9 mouse cellular contexts compared by ENCODE assay signal in genomic region chr17:24243311-24243969, GRCm38 (mm10). TPM values are rescaled to one million over a fixed set of nuclear protein-coding genes. Genes with fewer than 3 reads are reported as not detected.
DNase-seq lines count a peak whose midpoint lies in the region; ATAC-seq and TF ChIP-seq lines count a peak whose summit lies in the region.
"Had no signal": no experiment of that assay in that cellular context is flagged by ENCODE, and none has a peak within 500 bp of the region (broad histone marks: within the 10 kb centered on the region; RNA-seq: fewer than 3 reads in every experiment).

No protein-coding gene starts in this region.

- WGBS in heart, embryonic 12.5 days = 84% methylated on average over 4 of the region's 4 CpGs
- WGBS in small intestine, adult 2 months = 87% methylated on average over 4 of the region's 4 CpGs

- no peaks in the 10 kb centered on the region for H3K4me1 ChIP-seq in heart, embryonic 12.5 days (replicated peaks)
- H3K4me1 ChIP-seq in testis, adult 2 months (ENCODE audit: control insufficient read depth, insufficient read depth, low read length) = no peaks in the 10 kb centered on the region
- H3K4me1 ChIP-seq in small intestine, adult 2 months (ENCODE audit: control insufficient read depth, insufficient read depth, insufficient read length, low read length) = no peaks in the 10 kb centered on the region

- H3K36me3 ChIP-seq in heart, embryonic 12.5 days = peaks cover 88% of the 10 kb centered on the region
- no peaks in the 10 kb centered on the region for H3K36me3 ChIP-seq in testis, adult 2 months (ENCODE audit: control insufficient read depth, insufficient read depth, low read length)
- H3K36me3 ChIP-seq in small intestine, adult 2 months (ENCODE audit: control insufficient read depth, insufficient read depth, low read length) = peaks cover 39% of the 10 kb centered on the region

- no peak for TF ChIP-seq POLR2A in testis, adult 2 months (IDR thresholded peaks at IDR 0.05; ENCODE audit: control insufficient read depth, low read depth, low read length)
- no peak for TF ChIP-seq POLR2A in small intestine, adult 2 months (IDR thresholded peaks at IDR 0.05; ENCODE audit: low read depth, low read length)

- H3K9me3 ChIP-seq in heart, embryonic 12.5 days (replicated peaks) = peaks cover 9% of the 10 kb centered on the region; the same call in 1 of the 2 replicates

- no peaks in the 10 kb centered on the region for H3K27me3 ChIP-seq in heart, embryonic 12.5 days (replicated peaks)
- H3K27me3 ChIP-seq in testis, adult 2 months (ENCODE audit: control insufficient read depth, insufficient read depth, low read length) = no peaks in the 10 kb centered on the region
- no peaks in the 10 kb centered on the region for H3K27me3 ChIP-seq in small intestine, adult 2 months (ENCODE audit: control insufficient read depth, insufficient read depth, low read length)

- no peak overlapping the region for H3K4me2 ChIP-seq in heart, embryonic 12.5 days

- H3K4me3 ChIP-seq in heart, embryonic 12.5 days = no peak overlapping the region
- no peak overlapping the region for H3K4me3 ChIP-seq in testis, adult 2 months (ENCODE audit: control insufficient read depth, low read depth, low read length)
- no peak overlapping the region for H3K4me3 ChIP-seq in small intestine, adult 2 months (ENCODE audit: low read depth, low read length)

- peak; percentile 56; the same call in 1 of the 2 replicates for TF ChIP-seq CTCF in testis, adult 2 months (IDR thresholded peaks at IDR 0.05; ENCODE audit: control insufficient read depth, insufficient read depth, insufficient replicate concordance, low read depth, low read length)
- peak; percentile 50; the same call in 1 of the 2 replicates for TF ChIP-seq CTCF in small intestine, adult 2 months (IDR thresholded peaks at IDR 0.05; ENCODE audit: extremely low read depth, insufficient read length, insufficient replicate concordance, low read depth, low read length)

- no peak overlapping the region for H3K27ac ChIP-seq in heart, embryonic 12.5 days (ENCODE audit: poor library complexity, severe bottlenecking)
- H3K27ac ChIP-seq in testis, adult 2 months (ENCODE audit: control insufficient read depth, insufficient read depth, low read depth, low read length) = no peak overlapping the region
- no peak overlapping the region for H3K27ac ChIP-seq in small intestine, adult 2 months (ENCODE audit: insufficient read depth, low read depth, low read length)
- H3K27ac ChIP-seq: macrophage had no signal

- peak; percentile 54 for DNase-seq in heart, postnatal 4 days
- DNase-seq in testis, postnatal 14 days (ENCODE audit: low spot score) = no peak
- DNase-seq in induced T-regulatory cell, adult 2 months (ENCODE audit: low read depth) = peak; percentile 79
- DNase-seq in right cerebral cortex, postnatal 36 days (ENCODE audit: low spot score in 2 of 2) = no peak
- no peak for DNase-seq in gastrocnemius, adult 8-10 months (ENCODE audit: low spot score in 2 of 2)

- no peak for ATAC-seq in heart, embryonic 12.5 days (ENCODE audit: insufficient number of reproducible peaks, low FRiP score)

- H3K9ac ChIP-seq in heart, embryonic 12.5 days = no peak overlapping the region

RNA-seq across cellular contexts. Expression of gene Ccnf, which starts 7.8 kb away (rescaled TPM):
- total RNA-seq in heart, postnatal 4 days (2021) = 10 to 100 TPM; 18.1 to 20.1 TPM
- polyA plus RNA-seq in heart, embryonic 12.5 days (2016; fragmentation: Nextera tagmentation; extraction: Ambion mirVana) = 49.4 and 55.8 TPM in 2 replicates
- polyA plus RNA-seq in testis, adult 2 months (2012; rRNA removed) = 10.7 and 13.3 TPM in 2 replicates
- 4.1 and 8.4 TPM in 2 replicates for polyA plus RNA-seq in small intestine, adult 2 months (2012; rRNA removed)
- under 1 TPM; 0.10 to 0.48 (median 0.32) TPM for total RNA-seq in gastrocnemius, adult 8-10 months (2022)

RNA-seq across cellular contexts. Expression of gene Tedc2, which starts 22.8 kb away (rescaled TPM):
- 1 to 10 TPM; 4.2 to 5.1 TPM for total RNA-seq in heart, postnatal 4 days (2021)
- polyA plus RNA-seq in heart, embryonic 12.5 days (2016; fragmentation: Nextera tagmentation; extraction: Ambion mirVana) = 6.0 and 7.5 TPM in 2 replicates
- polyA plus RNA-seq in testis, adult 2 months (2012; rRNA removed) = 4.0 and 4.1 TPM in 2 replicates
- polyA plus RNA-seq in small intestine, adult 2 months (2012; rRNA removed) = 4.2 and 4.6 TPM in 2 replicates
- 1 to 10 TPM; 1.1 to 1.5 (median 1.3) TPM for total RNA-seq in gastrocnemius, adult 8-10 months (2022)

RNA-seq across cellular contexts. Expression of gene Ntn3, which starts 34.1 kb away (rescaled TPM):
- total RNA-seq in heart, postnatal 4 days (2021) = 1 to 10 TPM; 2.3 to 2.4 TPM
- polyA plus RNA-seq in heart, embryonic 12.5 days (2016; fragmentation: Nextera tagmentation; extraction: Ambion mirVana) = 2.0 and 2.6 TPM in 2 replicates
- 0.35 and 0.54 TPM in 2 replicates for polyA plus RNA-seq in testis, adult 2 months (2012; rRNA removed)
- 1.3 and 1.6 TPM in 2 replicates for polyA plus RNA-seq in small intestine, adult 2 months (2012; rRNA removed)
- total RNA-seq in gastrocnemius, adult 8-10 months (2022) = under 1 TPM; 0.19 to 0.53 (median 0.42) TPM
- polyA plus RNA-seq: macrophage had no signal

RNA-seq across cellular contexts. Expression of gene Tbc1d24, which starts 38.1 kb away (rescaled TPM):
- 10 to 100 TPM in 1 of 2 experiments, 1 to 10 TPM in 1; 9.6 to 10.9 TPM for total RNA-seq in heart, postnatal 4 days (2021)
- 5.1 and 5.3 TPM in 2 replicates for polyA plus RNA-seq in heart, embryonic 12.5 days (2016; fragmentation: Nextera tagmentation; extraction: Ambion mirVana)
- polyA plus RNA-seq in testis, adult 2 months (2012; rRNA removed) = 7.0 and 9.5 TPM in 2 replicates
- 11.4 and 62.9 TPM in 2 replicates for polyA plus RNA-seq in small intestine, adult 2 months (2012; rRNA removed)
- 1 to 10 TPM; 4.8 to 7.0 (median 5.8) TPM for total RNA-seq in gastrocnemius, adult 8-10 months (2022)

Comparison
In these comparisons a context has a peak if more than half of its experiments do, and no peak if none do; other contexts are left out.
1. DNase-seq: peak in heart, postnatal 4 days (single experiment) and induced T-regulatory cell, adult 2 months (single experiment); none in testis, postnatal 14 days (single experiment), right cerebral cortex, postnatal 36 days (0 of 2) and gastrocnemius, adult 8-10 months (0 of 2).